Mouse (Mus musculus) small intestine, adult 2 months (tissue): ENCODE data around the gene Eps8l3. TPM values are rescaled to one million over a fixed set of nuclear protein-coding genes. Genes with fewer than 3 reads are reported as not detected.

Experiments
- H3K27ac ChIP-seq: fragments of 200-500 bp; 2 replicates; pipeline ENCODE4 v1.5.1; 2012; ENCODE audit warnings: low read depth, low read length, control low read depth, inconsistent platforms; ENCODE audit not compliant: insufficient read depth
- H3K27me3 ChIP-seq: fragments of 200-500 bp; 2 replicates; pipeline ENCODE4 v1.6.1; 2012; ENCODE audit warnings: mild to moderate bottlenecking, moderate library complexity, low read length, inconsistent platforms; ENCODE audit not compliant: control insufficient read depth, insufficient read depth
- H3K36me3 ChIP-seq: fragments of 200-500 bp; 2 replicates; pipeline ENCODE4 v1.6.1; 2012; ENCODE audit warnings: mild to moderate bottlenecking, low read length, control low read depth, inconsistent platforms; ENCODE audit not compliant: control insufficient read depth, insufficient read depth
- H3K4me1 ChIP-seq: fragments of 200-500 bp; 2 replicates; pipeline ENCODE4 v1.6.1; 2012; ENCODE audit warnings: low read length, inconsistent platforms, mixed read lengths; ENCODE audit not compliant: control insufficient read depth, insufficient read depth, insufficient read length
- H3K4me3 ChIP-seq: fragments of 200-500 bp; 2 replicates; pipeline ENCODE4 v1.5.1; 2012; ENCODE audit warnings: low read depth, mild to moderate bottlenecking, control low read depth, inconsistent platforms, low read length, moderate library complexity
- CTCF ChIP-seq: fragments of 200-500 bp; IDR thresholded peaks from 2 replicates; pipeline ENCODE4 v1.5.1; 2012; ENCODE audit warnings: low read depth, mild to moderate bottlenecking, control low read depth, inconsistent platforms, low read length, moderate library complexity, mixed read lengths; ENCODE audit not compliant: insufficient replicate concordance, insufficient read length; ENCODE audit errors: extremely low read depth
- POLR2A ChIP-seq: fragments of 200-500 bp; IDR thresholded peaks from 2 replicates; pipeline ENCODE4 v1.6.1; 2012; ENCODE audit warnings: low read depth, mild to moderate bottlenecking, control low read depth, inconsistent platforms, low read length, moderate library complexity
- WGBS: fragments of 180-500 bp; shearing (Covaris S2); methylation state at CpG from one replicate; pipeline ENCODE4 v1.1.7; 2018; 5-methylcytosine and 5-hydroxymethylcytosine counted together
- polyA plus RNA-seq: library from polyadenylated mRNA; depleted of rRNA; stranded (reverse); fragments of >200 nt; gene quantifications from 2 replicates; pipeline ENCODE4 v1.2.3, GENCODE M21; 2012; rRNA removed

The Eps8l3 gene
- polyA plus RNA-seq = 127 and 351 TPM in 2 replicates

GRCm38 (mm10) chr3:107877005-107877404 is at the start of gene Eps8l3:
Eps8l3 (plus strand) TSS chr3:107877229.
- Histone ChIP-seq H3K4me1 (peaks cover 35% of the 10 kb centered on the region; the same call in 1 of the 2 replicates), H3K36me3 (peaks cover 40% of the 10 kb centered on the region), H3K4me3 (peak within 1 kb of the TSS; percentile 77), H3K27me3 (no peaks in the 10 kb centered on the region), H3K27ac (peak within 1 kb of the TSS; percentile 100)
- TF ChIP-seq CTCF (no peak), POLR2A (peak; percentile 98)
- WGBS = 28% methylated on average over 5 of the region's 5 CpGs

- Histone ChIP-seq H3K4me3 (no peak overlapping the region), H3K27me3 (no peaks in the 10 kb centered on the region), H3K4me1 (peaks cover 4% of the 10 kb centered on the region; the same call in 1 of the 2 replicates), H3K27ac (no peak overlapping the region), H3K36me3 (no peaks in the 10 kb centered on the region)
- no peak for TF ChIP-seq POLR2A
- no peak for TF ChIP-seq CTCF
- 86% methylated on average over 10 of the region's 10 CpGs for WGBS
Observed at GRCm38 (mm10) chr3:107827873-107828405, 49.1 kb upstream of the Eps8l3 start.

GRCm38 (mm10) chr3:107828518-107828917 is 48.5 kb upstream of the Eps8l3 start:
- no peak overlapping the region for H3K4me3 ChIP-seq
- H3K4me1 ChIP-seq = peaks cover 6% of the 10 kb centered on the region; the same call in 1 of the 2 replicates
- no peak for TF ChIP-seq CTCF
- no peak for TF ChIP-seq POLR2A
- H3K27ac ChIP-seq = no peak overlapping the region
- H3K36me3 ChIP-seq = no peaks in the 10 kb centered on the region
- no peaks in the 10 kb centered on the region for H3K27me3 ChIP-seq
- WGBS = 42% methylated on average over 5 of the region's 5 CpGs

- H3K27me3 ChIP-seq = no peaks in the 10 kb centered on the region
- 74% methylated on average over 4 of the region's 4 CpGs for WGBS
- no peak overlapping the region for H3K27ac ChIP-seq
- no peaks in the 10 kb centered on the region for H3K36me3 ChIP-seq
- TF ChIP-seq CTCF = no peak
- no peak for TF ChIP-seq POLR2A
- H3K4me3 ChIP-seq = no peak overlapping the region
- peaks cover 6% of the 10 kb centered on the region; the same call in 1 of the 2 replicates for H3K4me1 ChIP-seq
Observed at GRCm38 (mm10) chr3:107828997-107829396, 48.0 kb upstream of the Eps8l3 start.

GRCm38 (mm10) chr3:107829625-107830024 is 47.4 kb upstream of the Eps8l3 start:
- Histone ChIP-seq H3K4me3 (no peak overlapping the region), H3K27ac (no peak overlapping the region), H3K27me3 (no peaks in the 10 kb centered on the region), H3K4me1 (peaks cover 6% of the 10 kb centered on the region; the same call in 1 of the 2 replicates), H3K36me3 (no peaks in the 10 kb centered on the region)
- 75% methylated on average over 14 of the region's 14 CpGs for WGBS
- TF ChIP-seq POLR2A (no peak), CTCF (no peak)

- H3K4me3 ChIP-seq = no peak overlapping the region
- no peak overlapping the region for H3K27ac ChIP-seq
- H3K4me1 ChIP-seq = peaks cover 6% of the 10 kb centered on the region; the same call in 1 of the 2 replicates
- H3K27me3 ChIP-seq = no peaks in the 10 kb centered on the region
- 71% methylated on average over 10 of the region's 10 CpGs for WGBS
- no peaks in the 10 kb centered on the region for H3K36me3 ChIP-seq
- no peak for TF ChIP-seq POLR2A
- no peak for TF ChIP-seq CTCF
Observed at GRCm38 (mm10) chr3:107831875-107832554, 45.0 kb upstream of the Eps8l3 start.

- Histone ChIP-seq H3K4me3 (no peak overlapping the region), H3K27me3 (no peaks in the 10 kb centered on the region), H3K27ac (no peak overlapping the region), H3K4me1 (peaks cover 6% of the 10 kb centered on the region; the same call in 1 of the 2 replicates), H3K36me3 (no peaks in the 10 kb centered on the region)
- TF ChIP-seq CTCF (no peak), POLR2A (no peak)
- 83% methylated on average over 6 of the region's 6 CpGs for WGBS
Observed at GRCm38 (mm10) chr3:107832645-107833044, 44.4 kb upstream of the Eps8l3 start.
